Mouse (Mus musculus) layer of hippocampus, postnatal 14 days (tissue): Measurements from ENCODE around the gene H2al1d. TPM values are rescaled to one million over a fixed set of nuclear protein-coding genes. Genes with fewer than 3 reads are reported as not detected.
A peak's percentile ranks its signal among the peaks of the same experiment; 100 is the strongest.
"Not testable (repeated sequence)": the region's sequence is repeated elsewhere in the genome, so short reads cannot be mapped to it uniquely, and the experiment has no call there.

ENCODE experiments used
- DNase-seq, 2 experiments: peaks; one replicate each; pipeline ENCODE4 v3.0.0; 2021 to 2022; ENCODE audit warnings: low spot score in 2 of 2, mixed read lengths in 1 of 2
- long read RNA-seq, 2 experiments: library from polyadenylated mRNA; stranded (forward); transcript quantifications; one replicate each; pipeline ENCODE4 v2.0.0; 2021
- total RNA-seq, 2 experiments: library from RNA; stranded (reverse); gene quantifications; 2 replicates each; pipeline ENCODE4 v1.2.3; 2021

Gene H2al1d
- not detected for total RNA-seq
- long read RNA-seq, experiment 1, result 0 reads
- long read RNA-seq, experiment 2, result 0 reads

GRCm38 (mm10) chrX:11308524-11308923 is at the start of gene H2al1d:
TSS of gene H2al1d (plus strand) at chrX:11308824.
- not testable (repeated sequence) for DNase-seq

GRCm38 (mm10) chrX:11264918-11265317 is 43.7 kb upstream of the H2al1d start:
- DNase-seq, result no peak

- peak in 1 of 2 experiments; percentile 17 for DNase-seq
Measured at GRCm38 (mm10) chrX:11267791-11268190, 40.8 kb upstream of the H2al1d start.

- DNase-seq, result peak; percentile 28 to 53
Measured at GRCm38 (mm10) chrX:11269074-11269473, 39.5 kb upstream of the H2al1d start.

- DNase-seq, result no peak
Measured at GRCm38 (mm10) chrX:11273190-11273589, 35.4 kb upstream of the H2al1d start.

- DNase-seq, result peak in 1 of 2 experiments; percentile 14
Measured at GRCm38 (mm10) chrX:11277083-11277482, 31.5 kb upstream of the H2al1d start.

- no peak for DNase-seq
Measured at GRCm38 (mm10) chrX:11280741-11281140, 27.9 kb upstream of the H2al1d start.

- peak in 1 of 2 experiments; percentile 12 for DNase-seq
Measured at GRCm38 (mm10) chrX:11288306-11288882, 20.2 kb upstream of the H2al1d start.

GRCm38 (mm10) chrX:11289244-11289643 is 19.4 kb upstream of the H2al1d start:
- no peak for DNase-seq

GRCm38 (mm10) chrX:11298957-11299356 is 9.7 kb upstream of the H2al1d start, which contains the start of gene H2al1a:
TSS of gene H2al1a (plus strand) at chrX:11299257.
- DNase-seq, result not testable (repeated sequence)

- not testable (repeated sequence) for DNase-seq
Measured at GRCm38 (mm10) chrX:11302132-11302531, 6.5 kb upstream of the H2al1d start, which contains the start of gene H2al1b. TSS of gene H2al1b (plus strand) at chrX:11302432.

- not testable (repeated sequence) for DNase-seq
Measured at GRCm38 (mm10) chrX:11305355-11305754, 3.3 kb upstream of the H2al1d start, which contains the start of gene H2al1c. TSS of gene H2al1c (plus strand) at chrX:11305655.

- not testable (repeated sequence) for DNase-seq
Measured at GRCm38 (mm10) chrX:11311634-11312033, 3.0 kb downstream of the H2al1d start, which contains the start of gene H2al1e. TSS of gene H2al1e (plus strand) at chrX:11311934.

- not testable (repeated sequence) for DNase-seq
Measured at GRCm38 (mm10) chrX:11314858-11315257, 6.2 kb downstream of the H2al1d start, which contains the start of gene H2al1f. TSS of gene H2al1f (plus strand) at chrX:11315158.

GRCm38 (mm10) chrX:11317956-11318355 is 9.3 kb downstream of the H2al1d start, which contains the start of gene H2al1g:
TSS of gene H2al1g (plus strand) at chrX:11318256.
- DNase-seq, result not testable (repeated sequence)

GRCm38 (mm10) chrX:11321192-11321591 is 12.6 kb downstream of the H2al1d start, which contains the start of gene H2al1h:
TSS of gene H2al1h (plus strand) at chrX:11321492.
- DNase-seq, result not testable (repeated sequence)

GRCm38 (mm10) chrX:11324359-11324758 is 15.7 kb downstream of the H2al1d start, which contains the start of gene H2al1i:
TSS of gene H2al1i (plus strand) at chrX:11324659.
- DNase-seq, result not testable (repeated sequence)

- not testable (repeated sequence) for DNase-seq
Measured at GRCm38 (mm10) chrX:11327522-11327921, 18.9 kb downstream of the H2al1d start, which contains the start of gene H2al1j. TSS of gene H2al1j (plus strand) at chrX:11327822.

GRCm38 (mm10) chrX:11345762-11346161 is 37.1 kb downstream of the H2al1d start:
- DNase-seq, result peak in 1 of 2 experiments; percentile 40

- DNase-seq, result no peak
Measured at GRCm38 (mm10) chrX:11346756-11347155, 38.1 kb downstream of the H2al1d start.
